Mouse (Mus musculus) T-helper 17 cell (primary cell): ENCODE data around the gene Bloc1s1.

Experiments
- in situ Hi-C, 2 experiments: fragments of 300-600 bp; cut with MboI, MseI; formaldehyde crosslinking; loops; 1 replicate in 1 of 2; 2 replicates in 1 of 2; pipeline ENCODE4 v1.15.1; 2025; ENCODE audit warnings: high pct_unique_total_duplicates in 2 of 2

Bloc1s1 gene

DNA sequence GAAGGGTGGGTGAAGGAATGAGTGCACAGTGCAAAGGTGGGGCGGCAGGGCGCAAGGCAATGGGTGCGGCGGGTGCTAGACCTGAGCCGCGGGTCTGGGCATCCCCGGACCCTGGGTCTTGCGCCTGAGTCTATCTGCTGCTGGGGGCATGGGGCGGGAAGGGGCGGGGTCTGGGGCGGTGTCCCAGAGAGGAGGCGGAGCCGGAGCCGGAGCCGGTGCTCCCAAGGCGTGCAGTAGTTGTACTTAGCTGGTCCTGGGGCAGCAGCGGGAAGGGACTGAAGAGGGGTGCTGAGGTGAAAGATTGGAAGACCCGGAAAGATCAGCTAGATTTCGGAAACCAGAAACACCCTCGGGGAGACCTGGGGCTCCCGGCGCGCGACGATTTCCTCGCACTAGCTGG, 9.7 kb upstream of the Bloc1s1 start, which contains the start of gene Itga7:
Itga7 (plus strand) TSS at position 245 of the 400 bp plus-strand sequence.
- in situ Hi-C loops, result no loop called here

- in situ Hi-C loops, result no loop called here
Measured at GRCm38 (mm10) chr10:128931441-128931840, 7.6 kb upstream of the Bloc1s1 start.

DNA sequence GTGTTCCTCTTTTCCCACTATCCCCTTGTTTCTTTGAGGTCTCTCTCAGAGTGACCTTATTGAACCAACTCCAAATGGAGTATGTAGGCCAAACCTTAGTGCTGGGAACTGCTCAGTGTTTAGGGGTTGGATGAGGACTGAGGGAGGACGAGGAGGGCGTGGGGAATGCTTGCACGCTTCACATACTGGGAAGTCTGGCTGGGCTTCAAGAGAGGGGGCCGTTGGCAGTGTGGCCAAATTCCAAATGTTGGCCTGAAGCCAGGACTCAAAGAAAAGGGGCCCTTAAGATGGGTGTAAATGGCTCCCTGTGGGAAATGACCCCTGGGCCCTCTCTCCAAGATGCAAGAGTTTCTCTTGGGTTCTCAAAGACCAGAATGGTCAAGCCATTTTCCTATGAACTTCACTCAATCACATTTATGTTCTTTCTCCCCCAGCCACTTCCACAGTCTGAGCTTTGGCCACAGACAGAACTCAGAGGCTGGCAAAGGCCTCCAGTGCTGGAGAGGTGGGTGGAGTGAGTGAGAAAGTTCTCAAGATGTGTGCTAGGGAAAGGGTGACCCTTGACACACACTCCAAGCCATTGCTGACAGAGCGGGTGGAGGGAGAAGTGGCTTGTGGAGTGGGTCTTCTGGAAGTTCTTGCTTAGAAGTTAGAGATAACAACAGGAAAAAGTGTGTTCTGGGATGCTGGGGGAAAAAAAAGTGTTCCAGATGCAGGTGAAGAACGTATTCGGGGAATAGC, 6.0 kb upstream of the Bloc1s1 start:
- in situ Hi-C loops, result loop anchor here in 1 of 2 experiments (10.0 kb wide), 1 partner anchor 975 kb away; no protein-coding TSS in a partner anchor

DNA sequence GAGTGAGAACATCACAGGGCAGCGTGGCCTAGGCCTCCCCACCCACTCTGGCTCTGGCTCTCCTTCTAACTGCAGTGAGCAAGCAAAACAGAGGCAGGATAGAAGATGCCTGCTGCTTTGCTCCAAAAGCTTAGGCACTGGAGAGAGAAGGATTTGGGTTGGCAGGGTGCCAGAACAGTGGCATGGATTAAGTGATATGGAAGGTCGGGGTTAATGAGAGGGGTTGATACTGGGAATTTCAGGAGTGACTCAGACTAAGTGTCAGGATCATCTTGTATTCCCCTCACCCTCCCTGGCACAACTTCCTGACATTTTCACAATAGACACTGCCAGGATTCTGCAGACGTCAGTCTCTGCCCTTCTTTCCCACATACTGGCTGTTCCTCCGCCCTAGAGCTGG, 4.5 kb upstream of the Bloc1s1 start:
- in situ Hi-C loops, result loop anchor here in 1 of 2 experiments (10.0 kb wide), 1 partner anchor 974 kb away; no protein-coding TSS in a partner anchor

GRCm38 (mm10) chr10:128923013-128923691, 683 bp downstream of the Bloc1s1 start:
- in situ Hi-C loops, result loop anchor here in 1 of 2 experiments (10.0 kb wide), 1 partner anchor 968 kb away; no protein-coding TSS in a partner anchor

DNA sequence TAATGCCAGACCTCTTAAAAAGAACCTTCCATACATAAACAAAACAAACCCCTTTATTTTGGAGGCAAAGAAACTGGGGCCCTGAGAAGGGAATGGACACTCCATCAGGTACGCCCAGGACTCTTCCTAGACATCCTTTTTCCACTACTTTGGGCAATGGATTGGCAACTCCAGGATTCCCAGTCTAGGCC, 1.1 kb downstream of the Bloc1s1 start, which contains the start of gene Rdh5:
Rdh5 (minus strand) TSS at position 67 of the 191 bp plus-strand sequence.
- in situ Hi-C loops, result loop anchor here in 1 of 2 experiments (10.0 kb wide), 1 partner anchor 968 kb away; no protein-coding TSS in a partner anchor

GRCm38 (mm10) chr10:128921883-128922821, 1.7 kb downstream of the Bloc1s1 start:
- in situ Hi-C loops, result loop anchor here in 1 of 2 experiments (10.0 kb wide), 1 partner anchor 967 kb away; no protein-coding TSS in a partner anchor

GRCm38 (mm10) chr10:128921251-128921650, 2.6 kb downstream of the Bloc1s1 start:
- in situ Hi-C loops, result loop anchor here in 1 of 2 experiments (10.0 kb wide), 1 partner anchor 966 kb away; no protein-coding TSS in a partner anchor

GRCm38 (mm10) chr10:128920736-128921161, 3.1 kb downstream of the Bloc1s1 start:
- in situ Hi-C loops, result loop anchor here in 1 of 2 experiments (10.0 kb wide), 1 partner anchor 966 kb away; no protein-coding TSS in a partner anchor

GRCm38 (mm10) chr10:128919966-128920365, 3.9 kb downstream of the Bloc1s1 start:
- in situ Hi-C loops, result loop anchor here in 1 of 2 experiments (10.0 kb wide), 1 partner anchor 965 kb away; no protein-coding TSS in a partner anchor

DNA sequence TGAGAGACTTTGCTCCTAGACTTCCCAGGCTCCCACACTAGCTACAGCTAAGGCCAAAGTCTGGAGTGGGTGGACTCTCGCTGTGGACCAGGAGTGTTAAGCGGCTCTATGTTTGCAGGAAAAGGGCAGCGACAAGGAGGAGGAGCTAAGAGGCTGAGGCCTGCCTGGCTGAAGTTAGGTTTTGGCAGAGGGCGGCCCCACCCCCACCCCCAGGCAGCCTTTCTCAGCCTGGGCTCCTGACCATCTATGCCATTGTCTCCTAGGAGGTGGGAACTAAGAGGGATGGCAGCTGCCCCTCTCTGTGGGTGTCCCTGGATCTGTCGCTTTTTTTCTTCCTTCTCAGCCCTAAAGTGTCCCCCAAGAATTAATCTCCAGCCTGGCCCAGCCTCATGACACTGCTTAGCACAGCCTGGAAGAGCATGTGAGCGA, 4.6 kb downstream of the Bloc1s1 start:
- in situ Hi-C loops, result no loop called here

GRCm38 (mm10) chr10:128918246-128918645, 5.6 kb downstream of the Bloc1s1 start:
- in situ Hi-C loops, result no loop called here

DNA sequence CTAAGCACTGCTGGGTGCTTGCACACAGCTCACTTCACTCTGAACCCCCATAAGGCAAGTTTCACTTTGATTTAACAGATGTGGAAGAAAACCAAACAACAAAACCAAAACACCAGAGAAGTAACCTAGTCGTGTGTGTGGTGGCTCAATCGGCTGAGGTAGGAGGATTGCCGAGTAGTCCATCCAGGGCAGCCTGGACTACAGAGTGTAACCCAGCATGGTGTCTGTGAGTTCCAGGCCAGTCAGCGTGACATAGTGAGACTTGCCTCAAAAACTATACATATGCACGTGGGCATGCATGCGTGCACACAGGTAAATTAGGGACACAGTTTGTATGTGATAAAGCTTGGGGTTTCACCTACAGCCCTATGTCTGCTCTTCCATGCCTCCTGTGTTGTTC, 6.4 kb downstream of the Bloc1s1 start:
- in situ Hi-C loops, result no loop called here

- in situ Hi-C loops, result no loop called here
Measured at GRCm38 (mm10) chr10:128916665-128917064, 7.2 kb downstream of the Bloc1s1 start.

DNA sequence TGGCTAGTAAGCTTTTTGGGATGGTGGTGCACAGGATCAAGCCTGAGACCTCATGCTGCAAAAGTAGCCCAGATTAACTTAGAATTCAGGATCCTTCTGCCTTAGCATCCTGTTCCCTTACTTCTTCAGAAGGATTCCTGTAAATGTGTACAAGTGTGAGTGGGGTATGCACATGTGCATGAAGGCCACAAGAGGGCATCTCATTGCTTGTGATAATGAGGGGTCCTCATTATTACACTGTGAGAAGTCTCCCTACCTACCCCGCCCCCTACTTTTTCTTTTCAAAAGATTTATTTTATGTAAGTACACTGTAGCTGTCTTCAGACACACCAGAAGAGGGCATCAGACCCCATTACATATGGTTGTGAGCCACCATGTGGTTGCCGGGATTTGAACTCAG, 8.3 kb downstream of the Bloc1s1 start:
- in situ Hi-C loops, result no loop called here

- in situ Hi-C loops, result no loop called here
Measured at GRCm38 (mm10) chr10:128913696-128914095, 10.1 kb downstream of the Bloc1s1 start.

DNA sequence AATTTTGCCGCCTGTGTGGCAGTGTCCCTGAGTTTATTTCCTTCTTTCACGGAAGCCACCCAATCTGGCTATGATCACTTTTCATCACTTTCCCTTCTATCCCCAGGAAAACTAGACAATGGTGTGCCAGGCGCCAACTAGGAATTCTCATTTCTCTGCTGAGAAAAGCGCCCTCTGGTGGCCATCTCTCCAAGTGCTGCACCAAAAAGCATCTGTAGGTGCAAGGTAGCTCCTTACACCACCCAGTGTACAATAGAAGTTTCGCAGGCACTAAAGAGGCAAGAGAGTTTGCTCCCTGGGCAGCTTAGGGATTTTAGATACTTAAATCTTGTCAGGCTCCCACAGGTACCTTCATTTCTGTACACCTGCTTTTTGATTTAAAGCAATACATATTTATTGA, 10.6 kb downstream of the Bloc1s1 start:
- in situ Hi-C loops, result no loop called here

- in situ Hi-C loops, result no loop called here
Measured at GRCm38 (mm10) chr10:128912791-128913190, 11.0 kb downstream of the Bloc1s1 start.

GRCm38 (mm10) chr10:128912268-128912667, 11.6 kb downstream of the Bloc1s1 start:
- in situ Hi-C loops, result no loop called here

DNA sequence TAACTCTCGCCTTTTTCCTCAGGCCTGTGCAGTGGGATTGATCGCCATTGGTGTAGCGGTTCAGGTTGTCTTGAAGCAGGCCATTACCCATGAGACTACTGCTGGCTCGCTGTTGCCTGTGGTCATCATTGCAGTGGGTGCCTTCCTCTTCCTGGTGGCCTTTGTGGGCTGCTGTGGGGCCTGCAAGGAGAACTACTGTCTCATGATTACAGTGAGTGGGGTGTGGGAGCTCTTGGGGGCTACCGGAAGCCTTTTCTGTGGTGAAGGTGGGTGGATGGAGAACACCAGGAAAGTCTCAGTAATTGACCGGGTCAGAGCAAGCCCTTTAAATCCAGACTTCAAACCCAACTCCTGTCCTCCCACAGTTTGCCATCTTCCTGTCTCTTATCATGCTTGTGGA, 12.4 kb downstream of the Bloc1s1 start:
- in situ Hi-C loops, result no loop called here
